Mouse (Mus musculus): ENCODE measurements at regions not wholly inside any gene's neighbourhood (a gene's known extent, or its start where the extent isn't known, plus 50 kb on each side); places are given as distances from the start of the nearest gene placed in this dataset.

- TF ChIP-seq POLR2A (IDR thresholded peaks at IDR 0.05; ENCODE audit: insufficient read depth, low read depth, low read length) = no peak
- TF ChIP-seq CTCF (IDR thresholded peaks at IDR 0.05; ENCODE audit: insufficient read depth, low read depth, low read length) = no peak
Observed at GRCm38 (mm10) chr3:35353442-35353841, 400.5 kb upstream of the Atp11b start.
